Mouse (Mus musculus): ENCODE data around the gene Rfesd.

DNA sequence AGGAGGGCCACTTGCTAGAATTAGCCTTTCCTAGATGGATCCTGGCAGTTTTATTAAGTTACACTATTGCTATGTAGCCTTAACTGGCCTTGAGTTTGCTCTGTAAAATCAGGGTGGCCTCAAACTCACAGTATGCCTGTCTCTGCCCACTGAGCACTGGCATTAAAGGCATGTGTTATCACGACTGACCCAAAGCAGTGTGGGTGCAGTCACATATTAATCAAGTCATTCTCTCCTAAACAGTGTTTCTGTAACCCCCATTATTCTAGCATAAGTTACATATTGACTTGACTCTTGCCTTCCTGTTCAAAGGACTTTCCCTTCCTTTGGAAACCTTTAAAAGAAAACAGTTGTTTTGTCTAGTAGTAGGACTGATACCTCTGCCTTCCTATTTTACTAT, 23.9 kb upstream of the Rfesd start:
- TF ChIP-seq POLR2AphosphoS2 (IDR thresholded peaks at IDR 0.05; ENCODE audit: insufficient read length, low read depth) (no peak), POLR2A (IDR thresholded peaks at IDR 0.05; ENCODE audit: insufficient read length, low read depth) (no peak), MYOG (IDR thresholded peaks at IDR 0.05; ENCODE audit: control insufficient read depth in 1 of 3, insufficient read depth in 1 of 3, insufficient read length in 2 of 3, low read depth in 2 of 3) (no peak), TCF12 (IDR thresholded peaks at IDR 0.05; ENCODE audit: insufficient read depth, poor library complexity, severe bottlenecking) (no peak), MAX (IDR thresholded peaks at IDR 0.05; ENCODE audit: low read depth) (no peak)
